Mouse (Mus musculus) gastrocnemius, adult 8-10 months (tissue): Measurements from ENCODE around the gene Krtap1-4. TPM values are rescaled to one million over a fixed set of nuclear protein-coding genes. Genes with fewer than 3 reads are reported as not detected.
"Not testable (repeated sequence)": the region's sequence is repeated elsewhere in the genome, so short reads cannot be mapped to it uniquely, and the experiment has no call there.

Experiments used
- DNase-seq, 2 experiments: peaks; one replicate each; pipeline ENCODE4 v3.0.0; 2022; ENCODE audit warnings: low spot score in 2 of 2
- total RNA-seq, 4 experiments: library from RNA; stranded (reverse); gene quantifications; 2 replicates each; pipeline ENCODE4 v1.2.4; 2022

The Krtap1-4 gene
- not detected for total RNA-seq

- DNase-seq: no peak
Observed at GRCm38 (mm10) chr11:99583245-99583704, at the start of gene Krtap1-4. TSS of gene Krtap1-4 (minus strand) at chr11:99583654.

GRCm38 (mm10) chr11:99630890-99631289, 47.4 kb upstream of the Krtap1-4 start:
- DNase-seq: no peak

GRCm38 (mm10) chr11:99628138-99628537, 44.7 kb upstream of the Krtap1-4 start, which contains the start of gene Krtap4-1:
TSS of gene Krtap4-1 (minus strand) at chr11:99628238.
- DNase-seq: no peak

GRCm38 (mm10) chr11:99620335-99620734, 36.9 kb upstream of the Krtap1-4 start, which contains the start of gene Gm11562:
TSS of gene Gm11562 (minus strand) at chr11:99620435.
- DNase-seq: no peak

- DNase-seq: no peak
Observed at GRCm38 (mm10) chr11:99614796-99615363, 31.4 kb upstream of the Krtap1-4 start, which contains the start of gene Krtap2-4. TSS of gene Krtap2-4 (minus strand) at chr11:99614846.

GRCm38 (mm10) chr11:99610089-99610488, 26.6 kb upstream of the Krtap1-4 start, which contains the start of gene Gm11937:
TSS of gene Gm11937 (minus strand) at chr11:99610189.
- DNase-seq: not testable (repeated sequence)

- no peak for DNase-seq
Observed at GRCm38 (mm10) chr11:99609126-99609525, 25.7 kb upstream of the Krtap1-4 start.

GRCm38 (mm10) chr11:99603208-99603607, 19.8 kb upstream of the Krtap1-4 start, which contains the start of gene Gm11938:
TSS of gene Gm11938 (minus strand) at chr11:99603308.
- DNase-seq: not testable (repeated sequence)

GRCm38 (mm10) chr11:99597742-99598141, 14.3 kb upstream of the Krtap1-4 start, which contains the start of gene Krtap9-3:
TSS of gene Krtap9-3 (minus strand) at chr11:99598105.
- DNase-seq: not testable (repeated sequence)

GRCm38 (mm10) chr11:99590981-99591380, 7.5 kb upstream of the Krtap1-4 start, which contains the start of gene Krtap1-3:
TSS of gene Krtap1-3 (minus strand) at chr11:99591339.
- DNase-seq: no peak

- no peak for DNase-seq
Observed at GRCm38 (mm10) chr11:99585096-99585495, 1.6 kb upstream of the Krtap1-4 start.

- no peak for DNase-seq
Observed at GRCm38 (mm10) chr11:99581564-99581963, 1.9 kb downstream of the Krtap1-4 start.

- DNase-seq: no peak
Observed at GRCm38 (mm10) chr11:99581051-99581450, 2.4 kb downstream of the Krtap1-4 start.

GRCm38 (mm10) chr11:99580636-99581035, 2.8 kb downstream of the Krtap1-4 start, which contains the start of gene Krtap1-5:
TSS of gene Krtap1-5 (minus strand) at chr11:99581016.
- DNase-seq: no peak

- DNase-seq: no peak
Observed at GRCm38 (mm10) chr11:99574106-99574505, 9.3 kb downstream of the Krtap1-4 start.

- no peak for DNase-seq
Observed at GRCm38 (mm10) chr11:99573164-99573563, 10.3 kb downstream of the Krtap1-4 start.

GRCm38 (mm10) chr11:99566530-99566929, 16.9 kb downstream of the Krtap1-4 start, which contains the start of gene Krtap3-1:
TSS of gene Krtap3-1 (minus strand) at chr11:99566630.
- no peak for DNase-seq

- DNase-seq: no peak
Observed at GRCm38 (mm10) chr11:99562580-99562979, 20.9 kb downstream of the Krtap1-4 start.

GRCm38 (mm10) chr11:99559366-99559765, 24.1 kb downstream of the Krtap1-4 start, which contains the start of gene Gm11939:
TSS of gene Gm11939 (minus strand) at chr11:99559466.
- no peak for DNase-seq

GRCm38 (mm10) chr11:99557976-99558745, 25.3 kb downstream of the Krtap1-4 start:
- no peak for DNase-seq

- no peak for DNase-seq
Observed at GRCm38 (mm10) chr11:99556753-99557152, 26.7 kb downstream of the Krtap1-4 start, which contains the start of gene Krtap3-2. TSS of gene Krtap3-2 (minus strand) at chr11:99556853.

- no peak for DNase-seq
Observed at GRCm38 (mm10) chr11:99556195-99556594, 27.3 kb downstream of the Krtap1-4 start.
